Mouse (Mus musculus): ENCODE measurements around the gene Rasl12. TPM values are rescaled to one million over a fixed set of nuclear protein-coding genes. Genes with fewer than 3 reads are reported as not detected.

Gene Rasl12
- polyA plus RNA-seq, 1 experiment from 2014 or later: 53.8 TPM

GRCm38 (mm10) chr9:65372449-65372848 lies 25.9 kb upstream of the Rasl12 start:
- Histone ChIP-seq H3K27me3 (ENCODE audit: control insufficient read depth, insufficient read depth, low read depth, low read length) (no peaks in the 10 kb centered on the region), H3K9me3 (ENCODE audit: control insufficient read depth, low read length) (no peaks in the 10 kb centered on the region), H3K36me3 (ENCODE audit: control insufficient read depth, insufficient read depth, low read length) (no peaks in the 10 kb centered on the region), H3K4me3 (ENCODE audit: low read length) (no peak overlapping the region), H3K4me2 (ENCODE audit: low read depth, low read length) (no peak overlapping the region), H3K9ac (ENCODE audit: low read length) (no peak overlapping the region), H3K4me1 (replicated peaks; ENCODE audit: control insufficient read depth, insufficient read depth, low read length) (no peaks in the 10 kb centered on the region), H3K27ac (ENCODE audit: low read length) (no peak overlapping the region)
- WGBS: 60% methylated on average over 4 of the region's 4 CpGs
- no peak for ATAC-seq (ENCODE audit: low read depth)

DNA sequence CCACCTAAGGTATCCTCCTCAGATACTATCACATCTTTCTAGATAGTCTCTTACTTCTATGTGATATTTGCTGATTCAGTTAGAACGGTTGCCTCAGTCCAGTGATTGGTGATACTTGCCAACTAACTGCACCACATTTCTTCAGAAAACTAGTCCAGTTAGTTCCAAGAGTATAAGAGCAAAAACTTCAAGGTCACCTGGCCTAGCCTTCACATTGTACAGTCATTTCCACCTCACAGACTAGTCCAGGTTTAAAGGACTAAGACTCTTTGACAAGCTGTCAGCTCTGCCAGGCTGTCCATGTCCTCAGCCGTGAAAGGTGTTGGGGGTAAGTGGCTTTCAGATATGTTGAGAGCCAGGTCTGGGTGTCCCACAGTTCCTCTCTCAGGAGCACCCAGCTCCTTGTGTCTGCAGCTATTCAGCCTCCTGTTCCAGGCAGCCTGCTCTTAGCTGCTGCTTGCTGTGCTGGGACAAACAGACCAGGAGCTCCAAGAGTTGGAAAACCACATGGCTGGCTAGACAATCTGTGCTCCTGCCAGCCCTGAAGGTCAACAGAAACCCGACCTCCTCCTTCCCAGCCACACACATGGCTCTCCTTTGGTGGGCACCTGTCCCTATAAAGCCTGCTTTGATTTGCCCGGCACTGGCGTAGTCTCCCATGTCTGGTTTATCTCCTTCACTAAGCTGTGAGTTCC lies 23.7 kb upstream of the Rasl12 start:
- no peak for ATAC-seq (ENCODE audit: low read depth)
- H3K36me3 ChIP-seq (ENCODE audit: control insufficient read depth, insufficient read depth, low read length): no peaks in the 10 kb centered on the region
- no peaks in the 10 kb centered on the region for H3K4me1 ChIP-seq (replicated peaks; ENCODE audit: control insufficient read depth, insufficient read depth, low read length)
- no peaks in the 10 kb centered on the region for H3K9me3 ChIP-seq (ENCODE audit: control insufficient read depth, low read length)
- H3K9ac ChIP-seq (ENCODE audit: low read length): no peak overlapping the region
- H3K27me3 ChIP-seq (ENCODE audit: control insufficient read depth, insufficient read depth, low read depth, low read length): no peaks in the 10 kb centered on the region
- no peak overlapping the region for H3K4me3 ChIP-seq (ENCODE audit: low read length)
- WGBS: 70% methylated on average over 5 of the region's 5 CpGs
- H3K27ac ChIP-seq (ENCODE audit: low read length): peak overlapping the region; percentile 82
- H3K4me2 ChIP-seq (ENCODE audit: low read depth, low read length): no peak overlapping the region

DNA sequence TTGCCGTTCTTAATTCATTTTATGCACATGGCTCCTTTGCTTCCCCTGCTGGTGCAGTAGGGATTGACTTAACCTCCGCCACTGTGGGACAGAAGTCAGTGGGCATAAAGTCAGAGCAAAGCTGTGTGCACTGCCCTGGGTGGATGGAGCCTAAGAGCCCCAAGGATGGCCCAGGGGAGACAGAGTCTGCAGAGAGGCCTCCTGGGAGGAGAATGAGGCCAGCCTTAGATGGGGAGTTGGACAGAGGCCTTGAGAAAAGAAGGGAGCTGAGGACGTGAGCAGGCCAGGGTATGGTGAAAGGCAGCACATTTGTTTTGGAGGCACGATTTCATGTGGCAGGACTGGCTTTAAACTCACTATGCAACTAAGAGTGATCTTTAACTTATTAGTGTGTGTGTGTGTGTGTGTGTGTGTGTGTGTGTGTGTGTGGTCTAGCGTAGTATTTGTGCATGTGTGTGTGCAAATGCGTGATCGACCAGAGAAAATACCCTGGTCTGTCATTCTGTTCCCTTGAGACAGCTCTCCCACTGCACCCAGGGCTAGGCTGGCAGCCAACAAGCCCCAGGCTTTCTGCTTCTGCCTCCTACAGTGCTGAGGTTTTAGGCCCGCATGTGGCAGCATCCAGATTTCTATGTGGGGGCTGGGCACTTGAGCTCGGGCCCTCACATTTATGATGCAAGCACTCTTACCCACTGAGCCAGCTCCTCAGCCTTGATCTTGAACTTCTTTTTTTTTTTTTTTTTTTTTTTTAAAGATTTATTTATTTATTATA lies 23.0 kb upstream of the Rasl12 start:
- peak; percentile 79 for ATAC-seq (ENCODE audit: low read depth)
- Histone ChIP-seq H3K9me3 (ENCODE audit: control insufficient read depth, low read length) (no peaks in the 10 kb centered on the region), H3K27me3 (ENCODE audit: control insufficient read depth, insufficient read depth, low read depth, low read length) (no peaks in the 10 kb centered on the region), H3K27ac (ENCODE audit: low read length) (peak overlapping the region; percentile 82), H3K9ac (ENCODE audit: low read length) (no peak overlapping the region), H3K4me2 (ENCODE audit: low read depth, low read length) (no peak overlapping the region), H3K36me3 (ENCODE audit: control insufficient read depth, insufficient read depth, low read length) (no peaks in the 10 kb centered on the region), H3K4me3 (ENCODE audit: low read length) (no peak overlapping the region), H3K4me1 (replicated peaks; ENCODE audit: control insufficient read depth, insufficient read depth, low read length) (no peaks in the 10 kb centered on the region)
- 61% methylated on average over 9 of the region's 9 CpGs for WGBS

DNA sequence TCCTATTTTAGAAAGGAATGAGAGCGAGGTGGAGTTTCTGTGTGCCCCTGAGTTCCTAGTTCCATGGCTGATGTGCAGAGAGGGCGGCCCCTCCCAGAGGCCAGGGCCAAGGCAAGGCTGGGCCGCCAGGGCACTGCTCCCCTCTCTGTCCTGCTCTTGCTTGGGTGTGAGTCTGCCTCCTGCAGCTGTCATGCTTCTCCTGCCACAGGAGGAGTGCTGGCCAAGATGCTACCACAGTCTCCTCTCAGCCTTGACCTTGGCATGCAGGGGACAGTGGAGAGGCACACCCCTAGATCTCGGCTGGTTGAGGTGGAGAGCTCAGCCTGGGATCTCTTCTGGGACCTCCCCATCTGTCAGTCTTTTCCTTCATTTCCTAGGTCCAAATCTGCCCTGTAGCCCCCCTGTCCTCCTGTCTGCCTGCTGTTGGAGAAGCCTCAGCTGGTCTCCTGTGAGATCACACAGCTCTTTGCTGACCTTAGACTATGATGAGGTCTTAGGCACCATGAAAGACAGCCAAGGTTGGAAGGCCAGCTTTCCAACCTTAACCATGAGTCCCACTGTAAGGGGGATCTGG lies 17.2 kb upstream of the Rasl12 start:
- Histone ChIP-seq H3K36me3 (ENCODE audit: control insufficient read depth, insufficient read depth, low read length) (no peaks in the 10 kb centered on the region), H3K4me3 (ENCODE audit: low read length) (no peak overlapping the region), H3K4me1 (replicated peaks; ENCODE audit: control insufficient read depth, insufficient read depth, low read length) (peaks cover 27% of the 10 kb centered on the region), H3K4me2 (ENCODE audit: low read depth, low read length) (no peak overlapping the region), H3K9me3 (ENCODE audit: control insufficient read depth, low read length) (no peaks in the 10 kb centered on the region), H3K27me3 (ENCODE audit: control insufficient read depth, insufficient read depth, low read depth, low read length) (no peaks in the 10 kb centered on the region), H3K9ac (ENCODE audit: low read length) (0 out of 2 replicates have a peak overlapping the region, but pooled peaks have one; percentile 14), H3K27ac (ENCODE audit: low read length) (peak overlapping the region; percentile 56)
- ATAC-seq (ENCODE audit: low read depth): peak; percentile 73
- WGBS: 54% methylated on average over 4 of the region's 4 CpGs

- ATAC-seq (ENCODE audit: low read depth): no peak
- no peak overlapping the region for H3K9ac ChIP-seq (ENCODE audit: low read length)
- peak overlapping the region; percentile 60 for H3K27ac ChIP-seq (ENCODE audit: low read length)
- H3K4me1 ChIP-seq (replicated peaks; ENCODE audit: control insufficient read depth, insufficient read depth, low read length): peaks cover 29% of the 10 kb centered on the region
- no peaks in the 10 kb centered on the region for H3K9me3 ChIP-seq (ENCODE audit: control insufficient read depth, low read length)
- no peak overlapping the region for H3K4me3 ChIP-seq (ENCODE audit: low read length)
- 65% methylated on average over 6 of the region's 6 CpGs for WGBS
- H3K36me3 ChIP-seq (ENCODE audit: control insufficient read depth, insufficient read depth, low read length): no peaks in the 10 kb centered on the region
- H3K27me3 ChIP-seq (ENCODE audit: control insufficient read depth, insufficient read depth, low read depth, low read length): no peaks in the 10 kb centered on the region
- H3K4me2 ChIP-seq (ENCODE audit: low read depth, low read length): no peak overlapping the region
Measured at GRCm38 (mm10) chr9:65382031-65382750, 16.1 kb upstream of the Rasl12 start.

- H3K9ac ChIP-seq (ENCODE audit: low read length): no peak overlapping the region
Measured at GRCm38 (mm10) chr9:65382751-65383097, 15.6 kb upstream of the Rasl12 start.

GRCm38 (mm10) chr9:65384276-65384675 lies 14.0 kb upstream of the Rasl12 start:
- peak overlapping the region; percentile 83 for H3K27ac ChIP-seq (ENCODE audit: low read length)

More at GRCm38 (mm10) chr9:65382751-65383097, 15.6 kb upstream of the Rasl12 start:
- WGBS: 37% methylated on average over 3 of the region's 3 CpGs
- peak overlapping the region; percentile 60 for H3K27ac ChIP-seq (ENCODE audit: low read length)
- H3K4me3 ChIP-seq (ENCODE audit: low read length): no peak overlapping the region
- H3K4me2 ChIP-seq (ENCODE audit: low read depth, low read length): no peak overlapping the region
- H3K4me1 ChIP-seq (replicated peaks; ENCODE audit: control insufficient read depth, insufficient read depth, low read length): peaks cover 35% of the 10 kb centered on the region
- no peaks in the 10 kb centered on the region for H3K36me3 ChIP-seq (ENCODE audit: control insufficient read depth, insufficient read depth, low read length)
- no peak for ATAC-seq (ENCODE audit: low read depth)
- H3K27me3 ChIP-seq (ENCODE audit: control insufficient read depth, insufficient read depth, low read depth, low read length): no peaks in the 10 kb centered on the region
- no peaks in the 10 kb centered on the region for H3K9me3 ChIP-seq (ENCODE audit: control insufficient read depth, low read length)

DNA sequence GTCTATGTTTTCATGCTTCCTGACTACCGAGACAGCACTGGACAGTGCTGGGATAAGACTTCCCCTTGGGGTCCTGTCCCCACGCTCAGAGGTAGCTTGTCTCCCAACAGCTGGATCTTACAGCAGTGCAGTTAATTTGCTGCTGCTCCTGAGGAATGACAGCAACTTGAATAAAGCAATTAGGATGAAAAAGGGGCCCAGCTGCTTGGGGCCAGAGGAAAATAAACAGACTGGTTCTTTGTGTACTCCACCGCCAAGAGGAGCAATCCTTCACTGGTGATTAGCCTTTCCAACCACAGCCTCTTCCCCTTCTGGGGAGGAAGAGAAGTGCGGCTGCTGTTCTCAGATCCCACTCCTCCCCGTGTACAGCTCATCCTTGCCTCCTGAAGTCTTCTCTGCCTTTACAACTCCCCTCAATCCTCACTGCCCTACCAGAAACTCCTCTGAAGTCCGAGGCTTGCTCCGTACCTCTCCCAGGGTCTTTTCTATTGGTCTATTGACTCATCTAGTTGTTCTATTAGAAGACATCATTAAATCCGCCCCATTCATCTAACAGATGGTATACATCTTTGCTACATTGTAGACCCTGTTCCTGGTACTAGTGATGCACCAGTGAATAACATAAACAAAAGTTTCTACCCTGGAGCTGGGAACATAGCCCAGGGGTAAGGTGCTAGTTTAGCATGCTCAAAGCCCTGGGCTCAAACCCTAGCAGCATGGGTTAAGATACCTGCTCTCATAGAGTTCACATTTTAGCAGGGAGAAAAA lies 11.7 kb upstream of the Rasl12 start:
- peak; percentile 87 for ATAC-seq (ENCODE audit: low read depth)
- no peaks in the 10 kb centered on the region for H3K36me3 ChIP-seq (ENCODE audit: control insufficient read depth, insufficient read depth, low read length)
- 13% methylated on average over 8 of the region's 8 CpGs for WGBS
- peak overlapping the region; percentile 86 for H3K27ac ChIP-seq (ENCODE audit: low read length)
- H3K9me3 ChIP-seq (ENCODE audit: control insufficient read depth, low read length): peaks cover 3% of the 10 kb centered on the region; the same call in 1 of the 2 replicates
- 0 out of 2 replicates have a peak overlapping the region, but pooled peaks have one; percentile 1 for H3K4me2 ChIP-seq (ENCODE audit: low read depth, low read length)
- H3K9ac ChIP-seq (ENCODE audit: low read length): no peak overlapping the region
- peaks cover 19% of the 10 kb centered on the region for H3K27me3 ChIP-seq (ENCODE audit: control insufficient read depth, insufficient read depth, low read depth, low read length)
- H3K4me1 ChIP-seq (replicated peaks; ENCODE audit: control insufficient read depth, insufficient read depth, low read length): peaks cover 44% of the 10 kb centered on the region
- no peak overlapping the region for H3K4me3 ChIP-seq (ENCODE audit: low read length)

More at GRCm38 (mm10) chr9:65384276-65384675, 14.0 kb upstream of the Rasl12 start:
- Histone ChIP-seq H3K4me2 (ENCODE audit: low read depth, low read length) (no peak overlapping the region), H3K9ac (ENCODE audit: low read length) (no peak overlapping the region), H3K27me3 (ENCODE audit: control insufficient read depth, insufficient read depth, low read depth, low read length) (no peaks in the 10 kb centered on the region), H3K36me3 (ENCODE audit: control insufficient read depth, insufficient read depth, low read length) (no peaks in the 10 kb centered on the region), H3K4me3 (ENCODE audit: low read length) (no peak overlapping the region), H3K9me3 (ENCODE audit: control insufficient read depth, low read length) (no peaks in the 10 kb centered on the region), H3K4me1 (replicated peaks; ENCODE audit: control insufficient read depth, insufficient read depth, low read length) (peaks cover 38% of the 10 kb centered on the region)
- ATAC-seq (ENCODE audit: low read depth): peak; percentile 8; the same call in 1 of the 2 replicates
- 24% methylated on average over 3 of the region's 3 CpGs for WGBS
